Mouse (Mus musculus): ENCODE results near the gene Notch2. TPM values are rescaled to one million over a fixed set of nuclear protein-coding genes. Genes with fewer than 3 reads are reported as not detected.

Gene Notch2
- polyA plus RNA-seq, 1 experiment from 2014 or later: 6.6 TPM

DNA sequence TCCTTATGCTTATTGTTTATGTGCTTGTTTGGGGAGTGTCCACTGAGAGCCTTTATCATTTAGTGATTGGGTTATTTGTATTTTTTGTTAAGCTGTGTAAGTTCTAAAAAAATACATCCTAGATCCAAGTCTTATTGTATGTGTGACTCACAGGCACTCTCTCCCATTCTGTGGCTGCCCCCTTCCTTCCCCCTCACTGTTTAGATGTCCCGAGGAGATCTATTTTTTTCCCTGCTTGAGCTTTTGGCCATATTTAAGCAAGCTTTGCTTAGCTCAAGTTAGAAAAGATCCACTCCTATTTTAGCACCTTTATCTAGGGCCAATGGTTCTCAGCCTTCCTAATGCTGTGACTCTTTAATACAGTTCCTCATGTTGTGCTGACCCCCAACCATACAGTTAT, 65.5 kb downstream of the Notch2 start:
- WGBS: 60% methylated on average over 1 of the region's 1 CpGs
- no peaks in the 10 kb centered on the region for H3K9me3 ChIP-seq (replicated peaks; ENCODE audit: control insufficient read depth, low read length, poor library complexity, severe bottlenecking)
- ATAC-seq: no peak

DNA sequence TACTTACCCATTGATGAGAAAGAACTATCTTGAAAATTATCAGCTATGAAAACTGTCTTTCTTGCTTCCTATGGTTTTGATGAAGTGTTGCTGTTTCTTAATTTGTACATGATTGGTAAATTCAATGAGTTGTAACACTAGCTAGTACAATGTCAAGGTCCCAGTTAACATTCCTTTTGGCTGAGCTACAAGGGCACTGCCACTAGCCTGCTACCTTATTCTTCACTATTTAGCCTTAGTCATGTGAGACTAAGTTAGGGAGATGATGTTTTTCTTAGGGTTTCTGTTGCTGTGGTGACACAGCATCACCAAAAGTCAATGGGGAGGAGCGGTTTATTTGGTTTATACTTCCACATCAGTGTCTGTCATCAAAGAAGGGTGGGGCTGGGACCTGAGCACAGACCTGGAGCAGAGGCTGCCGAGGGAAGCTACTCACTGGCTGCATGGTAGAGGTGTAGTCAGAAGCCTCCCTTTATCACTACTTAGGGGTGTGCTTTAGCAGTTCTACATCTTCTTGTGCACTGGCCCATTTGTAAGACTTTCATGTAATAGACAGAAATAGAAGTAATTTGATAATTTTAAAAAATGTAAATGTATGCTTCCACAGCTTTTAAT, 66.4 kb downstream of the Notch2 start:
- Histone ChIP-seq H3K9ac (ENCODE audit: low read depth, low read length) (no peak overlapping the region), H3K4me1 (ENCODE audit: control insufficient read depth, insufficient read depth, low read length) (0 out of 2 replicates have a peak, but pooled peaks cover 4% of the 10 kb centered on the region), H3K36me3 (ENCODE audit: control insufficient read depth, insufficient read depth, low read length) (no peaks in the 10 kb centered on the region), H3K9me3 (replicated peaks; ENCODE audit: control insufficient read depth, low read length, poor library complexity, severe bottlenecking) (no peaks in the 10 kb centered on the region), H3K4me2 (ENCODE audit: low read length) (no peak overlapping the region), H3K27ac (ENCODE audit: low read length) (no peak overlapping the region), H3K4me3 (ENCODE audit: low read depth, low read length) (no peak overlapping the region), H3K27me3 (ENCODE audit: control insufficient read depth, insufficient read depth, low read depth, low read length) (no peaks in the 10 kb centered on the region)
- 91% methylated on average over 2 of the region's 2 CpGs for WGBS
- ATAC-seq: no peak

More for the DNA sequence above, 65.5 kb downstream of the Notch2 start:
- Histone ChIP-seq H3K4me3 (ENCODE audit: low read depth, low read length) (no peak overlapping the region), H3K4me1 (ENCODE audit: control insufficient read depth, insufficient read depth, low read length) (0 out of 2 replicates have a peak, but pooled peaks cover 3% of the 10 kb centered on the region), H3K4me2 (ENCODE audit: low read length) (no peak overlapping the region), H3K27me3 (ENCODE audit: control insufficient read depth, insufficient read depth, low read depth, low read length) (no peaks in the 10 kb centered on the region), H3K36me3 (ENCODE audit: control insufficient read depth, insufficient read depth, low read length) (no peaks in the 10 kb centered on the region), H3K27ac (ENCODE audit: low read length) (no peak overlapping the region), H3K9ac (ENCODE audit: low read depth, low read length) (no peak overlapping the region)

GRCm38 (mm10) chr3:98080630-98081029, 67.3 kb downstream of the Notch2 start:
- no peaks in the 10 kb centered on the region for H3K9me3 ChIP-seq (replicated peaks; ENCODE audit: control insufficient read depth, low read length, poor library complexity, severe bottlenecking)
- no peak overlapping the region for H3K27ac ChIP-seq (ENCODE audit: low read length)
- no peak overlapping the region for H3K9ac ChIP-seq (ENCODE audit: low read depth, low read length)
- whole genome bisulfite sequencing: 90% methylated on average over 4 of the region's 4 CpGs
- H3K36me3 ChIP-seq (ENCODE audit: control insufficient read depth, insufficient read depth, low read length): no peaks in the 10 kb centered on the region
- ATAC-seq: no peak
- H3K4me1 ChIP-seq (ENCODE audit: control insufficient read depth, insufficient read depth, low read length): peaks cover 3% of the 10 kb centered on the region; the same call in 1 of the 2 replicates
- no peak overlapping the region for H3K4me3 ChIP-seq (ENCODE audit: low read depth, low read length)
- H3K4me2 ChIP-seq (ENCODE audit: low read length): no peak overlapping the region
- H3K27me3 ChIP-seq (ENCODE audit: control insufficient read depth, insufficient read depth, low read depth, low read length): no peaks in the 10 kb centered on the region

DNA sequence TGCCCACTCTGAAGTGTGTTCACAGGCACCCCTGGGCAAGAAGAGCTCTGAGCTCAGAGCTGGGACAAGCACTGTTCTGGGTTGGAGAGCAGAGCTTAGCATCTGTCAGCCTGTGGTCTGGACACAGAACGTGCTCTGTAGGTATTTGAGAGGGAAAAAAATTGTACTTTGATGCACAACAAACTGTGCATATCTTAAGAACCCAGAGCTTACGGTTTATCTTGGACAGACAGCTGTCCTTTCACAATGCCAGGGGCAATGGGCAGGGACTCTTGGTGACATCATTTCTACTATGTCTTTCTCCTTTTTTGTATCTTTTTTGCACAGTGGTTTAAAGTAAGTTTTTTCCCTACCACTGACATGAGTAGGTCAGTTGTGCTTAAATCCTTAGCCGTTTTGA, 68.9 kb downstream of the Notch2 start:
- WGBS: 86% methylated on average over 3 of the region's 3 CpGs
- H3K4me2 ChIP-seq (ENCODE audit: low read length): no peak overlapping the region
- H3K4me1 ChIP-seq (ENCODE audit: control insufficient read depth, insufficient read depth, low read length): peaks cover 6% of the 10 kb centered on the region
- no peaks in the 10 kb centered on the region for H3K36me3 ChIP-seq (ENCODE audit: control insufficient read depth, insufficient read depth, low read length)
- H3K4me3 ChIP-seq (ENCODE audit: low read depth, low read length): no peak overlapping the region
- H3K9me3 ChIP-seq (replicated peaks; ENCODE audit: control insufficient read depth, low read length, poor library complexity, severe bottlenecking): no peaks in the 10 kb centered on the region
- no peak for ATAC-seq
- no peaks in the 10 kb centered on the region for H3K27me3 ChIP-seq (ENCODE audit: control insufficient read depth, insufficient read depth, low read depth, low read length)
- H3K27ac ChIP-seq (ENCODE audit: low read length): no peak overlapping the region
- no peak overlapping the region for H3K9ac ChIP-seq (ENCODE audit: low read depth, low read length)

DNA sequence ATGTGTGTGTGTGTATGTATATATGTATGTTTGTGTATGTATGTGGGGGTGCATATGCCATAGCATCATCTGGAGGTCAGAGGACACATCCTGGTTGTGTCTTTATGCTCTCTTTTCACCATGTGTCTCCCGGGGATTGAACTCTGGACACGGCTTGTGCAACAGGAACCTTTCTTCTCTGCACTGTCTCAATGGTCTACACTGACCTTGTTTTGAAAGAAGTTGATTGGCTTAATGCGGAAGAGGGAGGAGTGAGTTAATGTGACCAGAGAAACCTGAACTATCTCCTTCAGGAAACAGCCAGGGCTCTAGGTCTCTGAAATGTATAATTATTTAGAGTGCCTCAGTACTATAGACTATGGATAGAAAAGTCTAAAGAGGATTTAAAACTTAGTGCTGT, 69.6 kb downstream of the Notch2 start:
- 87% methylated on average over 3 of the region's 3 CpGs for WGBS
- Histone ChIP-seq H3K27me3 (ENCODE audit: control insufficient read depth, insufficient read depth, low read depth, low read length) (no peaks in the 10 kb centered on the region), H3K4me2 (ENCODE audit: low read length) (no peak overlapping the region), H3K36me3 (ENCODE audit: control insufficient read depth, insufficient read depth, low read length) (no peaks in the 10 kb centered on the region), H3K9me3 (replicated peaks; ENCODE audit: control insufficient read depth, low read length, poor library complexity, severe bottlenecking) (no peaks in the 10 kb centered on the region), H3K27ac (ENCODE audit: low read length) (no peak overlapping the region), H3K4me1 (ENCODE audit: control insufficient read depth, insufficient read depth, low read length) (peaks cover 6% of the 10 kb centered on the region), H3K4me3 (ENCODE audit: low read depth, low read length) (no peak overlapping the region), H3K9ac (ENCODE audit: low read depth, low read length) (no peak overlapping the region)
- ATAC-seq: no peak

- no peaks in the 10 kb centered on the region for H3K27me3 ChIP-seq (ENCODE audit: control insufficient read depth, insufficient read depth, low read depth, low read length)
- no peak overlapping the region for H3K9ac ChIP-seq (ENCODE audit: low read depth, low read length)
- no peak overlapping the region for H3K27ac ChIP-seq (ENCODE audit: low read length)
- no peaks in the 10 kb centered on the region for H3K36me3 ChIP-seq (ENCODE audit: control insufficient read depth, insufficient read depth, low read length)
- no peak for ATAC-seq
- H3K9me3 ChIP-seq (replicated peaks; ENCODE audit: control insufficient read depth, low read length, poor library complexity, severe bottlenecking): no peaks in the 10 kb centered on the region
- no peak overlapping the region for H3K4me3 ChIP-seq (ENCODE audit: low read depth, low read length)
- no peak overlapping the region for H3K4me2 ChIP-seq (ENCODE audit: low read length)
- H3K4me1 ChIP-seq (ENCODE audit: control insufficient read depth, insufficient read depth, low read length): peaks cover 6% of the 10 kb centered on the region
- WGBS: 68% methylated on average over 8 of the region's 8 CpGs
Observed at GRCm38 (mm10) chr3:98084061-98084655, 70.8 kb downstream of the Notch2 start.

DNA sequence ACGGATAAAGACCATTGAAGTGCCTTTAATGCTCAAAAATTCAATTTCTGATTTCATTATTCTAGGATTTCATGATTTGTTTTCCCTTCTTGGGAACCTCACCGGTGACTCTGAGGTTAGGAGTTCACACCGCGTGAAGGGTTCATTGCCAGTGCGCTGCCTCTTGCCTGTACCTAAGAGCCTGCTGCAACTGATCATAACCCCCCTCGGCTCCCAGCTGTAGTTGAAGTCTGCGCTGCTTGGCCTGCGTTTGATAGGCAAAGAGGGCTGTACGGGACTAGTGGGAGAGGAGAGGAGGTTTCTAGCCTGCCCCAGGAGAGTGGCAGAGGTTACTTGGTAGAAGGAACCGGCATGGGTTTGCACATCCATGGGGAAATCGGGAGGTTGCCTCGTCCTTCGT, 71.5 kb downstream of the Notch2 start:
- Histone ChIP-seq H3K27ac (ENCODE audit: low read length) (no peak overlapping the region), H3K4me1 (ENCODE audit: control insufficient read depth, insufficient read depth, low read length) (peaks cover 6% of the 10 kb centered on the region), H3K4me3 (ENCODE audit: low read depth, low read length) (no peak overlapping the region), H3K4me2 (ENCODE audit: low read length) (no peak overlapping the region), H3K9me3 (replicated peaks; ENCODE audit: control insufficient read depth, low read length, poor library complexity, severe bottlenecking) (no peaks in the 10 kb centered on the region), H3K9ac (ENCODE audit: low read depth, low read length) (no peak overlapping the region), H3K36me3 (ENCODE audit: control insufficient read depth, insufficient read depth, low read length) (no peaks in the 10 kb centered on the region), H3K27me3 (ENCODE audit: control insufficient read depth, insufficient read depth, low read depth, low read length) (no peaks in the 10 kb centered on the region)
- no peak for ATAC-seq
- WGBS: 70% methylated on average over 13 of the region's 13 CpGs

- Histone ChIP-seq H3K27ac (ENCODE audit: low read length) (no peak overlapping the region), H3K4me2 (ENCODE audit: low read length) (no peak overlapping the region), H3K9me3 (replicated peaks; ENCODE audit: control insufficient read depth, low read length, poor library complexity, severe bottlenecking) (no peaks in the 10 kb centered on the region), H3K4me3 (ENCODE audit: low read depth, low read length) (no peak overlapping the region), H3K4me1 (ENCODE audit: control insufficient read depth, insufficient read depth, low read length) (peaks cover 6% of the 10 kb centered on the region), H3K9ac (ENCODE audit: low read depth, low read length) (no peak overlapping the region), H3K27me3 (ENCODE audit: control insufficient read depth, insufficient read depth, low read depth, low read length) (no peaks in the 10 kb centered on the region), H3K36me3 (ENCODE audit: control insufficient read depth, insufficient read depth, low read length) (no peaks in the 10 kb centered on the region)
- WGBS: 37% methylated on average over 5 of the region's 5 CpGs
- no peak for ATAC-seq
Observed at GRCm38 (mm10) chr3:98085812-98086268, 72.5 kb downstream of the Notch2 start.

GRCm38 (mm10) chr3:98086441-98086840, 73.1 kb downstream of the Notch2 start:
- Histone ChIP-seq H3K9me3 (replicated peaks; ENCODE audit: control insufficient read depth, low read length, poor library complexity, severe bottlenecking) (no peaks in the 10 kb centered on the region), H3K4me3 (ENCODE audit: low read depth, low read length) (no peak overlapping the region), H3K27ac (ENCODE audit: low read length) (no peak overlapping the region), H3K9ac (ENCODE audit: low read depth, low read length) (no peak overlapping the region), H3K36me3 (ENCODE audit: control insufficient read depth, insufficient read depth, low read length) (no peaks in the 10 kb centered on the region), H3K27me3 (ENCODE audit: control insufficient read depth, insufficient read depth, low read depth, low read length) (no peaks in the 10 kb centered on the region), H3K4me1 (ENCODE audit: control insufficient read depth, insufficient read depth, low read length) (peaks cover 6% of the 10 kb centered on the region), H3K4me2 (ENCODE audit: low read length) (no peak overlapping the region)
- no peak for ATAC-seq
- WGBS: 89% methylated on average over 4 of the region's 4 CpGs
